ENCODE assay signal across 22 mouse cellular contexts in genomic region chr11:111563171-111563570, GRCm38 (mm10).
DNase-seq lines count a peak whose midpoint lies in the region; ATAC-seq and TF ChIP-seq lines count a peak whose summit lies in the region.
"Had no signal": no experiment of that assay in that cellular context is flagged by ENCODE, and none has a peak within 500 bp of the region (broad histone marks: within the 10 kb centered on the region; RNA-seq: fewer than 3 reads in every experiment).

No protein-coding gene starts in this region.

- no peak overlapping the region for H3K4me3 ChIP-seq in midbrain, embryonic 11.5 days (ENCODE audit: low read depth, low read length)
- H3K4me3 ChIP-seq in midbrain, embryonic 16.5 days (ENCODE audit: low read depth, low read length): no peak overlapping the region
- no peak overlapping the region for H3K4me3 ChIP-seq in embryonic facial prominence, embryonic 13.5 days
- no peak overlapping the region for H3K4me3 ChIP-seq in limb, embryonic 10.5 days
- H3K4me3 ChIP-seq in limb, embryonic 14.5 days (replicated peaks; ENCODE audit: low read length): no peak overlapping the region
- H3K4me3 ChIP-seq: embryonic facial prominence, embryonic 15.5 days; erythroblast, embryonic 14.5 days; forebrain, embryonic 10.5 days; heart, embryonic 13.5 days had no signal

- 74% methylated on average over 5 of the region's 5 CpGs for WGBS in midbrain, embryonic 11.5 days
- 76% methylated on average over 5 of the region's 5 CpGs for WGBS in midbrain, embryonic 16.5 days
- WGBS in embryonic facial prominence, embryonic 13.5 days: 27% methylated on average over 5 of the region's 5 CpGs
- WGBS in limb, embryonic 10.5 days: 24% methylated on average over 5 of the region's 5 CpGs
- 16% methylated on average over 5 of the region's 5 CpGs for WGBS in limb, embryonic 14.5 days

- no peaks in the 10 kb centered on the region for H3K4me1 ChIP-seq in midbrain, embryonic 11.5 days (ENCODE audit: control insufficient read depth, insufficient read depth, low read length)
- H3K4me1 ChIP-seq in midbrain, embryonic 16.5 days (ENCODE audit: control insufficient read depth, insufficient read depth, low read length): no peaks in the 10 kb centered on the region
- 0 out of 2 replicates have a peak, but pooled peaks cover 11% of the 10 kb centered on the region for H3K4me1 ChIP-seq in embryonic facial prominence, embryonic 13.5 days
- H3K4me1 ChIP-seq in limb, embryonic 10.5 days: peaks cover 61% of the 10 kb centered on the region
- H3K4me1 ChIP-seq in limb, embryonic 14.5 days (ENCODE audit: control insufficient read depth, insufficient read depth, low read length): peaks cover 13% of the 10 kb centered on the region; the same call in 1 of the 2 replicates
- H3K4me1 ChIP-seq: embryonic facial prominence, embryonic 15.5 days; heart, embryonic 13.5 days had no signal

- TF ChIP-seq POLR2A in limb, embryonic 14.5 days (IDR thresholded peaks at IDR 0.05; ENCODE audit: borderline replicate concordance, extremely low read depth, insufficient read depth, insufficient read length): no peak

- DNase-seq in midbrain, embryonic 11.5 days (ENCODE audit: low spot score, missing footprints): peak; percentile 56
- DNase-seq in limb, embryonic 10.5 days (ENCODE audit: low spot score): no peak
- peak; percentile 77 for DNase-seq in limb, embryonic 14.5 days (ENCODE audit: low spot score)
- DNase-seq in right cerebral cortex, postnatal 25 days: no peak
- DNase-seq in adrenal gland, adult 8-10 months: no peak
- no peak for DNase-seq in left cerebral cortex, adult 8-10 months (ENCODE audit: low spot score in 2 of 2)
- DNase-seq: adrenal gland, postnatal 14 days; cerebellum, adult 18-20 months; cerebellum, adult 9-11 months; cerebellum, postnatal 36 days; gastrocnemius, postnatal 36 days; heart, adult 11 months; heart, postnatal 36 days had no signal

- no peak overlapping the region for H3K27ac ChIP-seq in midbrain, embryonic 11.5 days (ENCODE audit: low read depth, low read length)
- no peak overlapping the region for H3K27ac ChIP-seq in midbrain, embryonic 16.5 days (ENCODE audit: low read length)
- H3K27ac ChIP-seq in embryonic facial prominence, embryonic 13.5 days: no peak overlapping the region
- H3K27ac ChIP-seq in limb, embryonic 10.5 days: peak overlapping the region; percentile 80
- H3K27ac ChIP-seq in limb, embryonic 14.5 days (replicated peaks; ENCODE audit: low read depth, low read length): no peak overlapping the region
- H3K27ac ChIP-seq: embryonic facial prominence, embryonic 15.5 days; forebrain, embryonic 10.5 days; heart, embryonic 13.5 days had no signal

- no peak overlapping the region for H3K9ac ChIP-seq in midbrain, embryonic 11.5 days (ENCODE audit: low read length)
- no peak overlapping the region for H3K9ac ChIP-seq in midbrain, embryonic 16.5 days (ENCODE audit: low read depth, low read length)
- no peak overlapping the region for H3K9ac ChIP-seq in embryonic facial prominence, embryonic 13.5 days
- H3K9ac ChIP-seq in limb, embryonic 14.5 days (ENCODE audit: low read depth, low read length, severe bottlenecking): no peak overlapping the region
- H3K9ac ChIP-seq: embryonic facial prominence, embryonic 15.5 days; heart, embryonic 13.5 days had no signal

- H3K9me3 ChIP-seq in midbrain, embryonic 11.5 days (ENCODE audit: control insufficient read depth, low read length): no peaks in the 10 kb centered on the region
- H3K9me3 ChIP-seq in midbrain, embryonic 16.5 days (replicated peaks; ENCODE audit: control insufficient read depth, low read length, poor library complexity, severe bottlenecking): no peaks in the 10 kb centered on the region; the same call in 1 of the 2 replicates
- no peaks in the 10 kb centered on the region for H3K9me3 ChIP-seq in embryonic facial prominence, embryonic 13.5 days
- no peaks in the 10 kb centered on the region for H3K9me3 ChIP-seq in limb, embryonic 10.5 days (replicated peaks)
- H3K9me3 ChIP-seq in limb, embryonic 14.5 days (ENCODE audit: control insufficient read depth, low read length): no peaks in the 10 kb centered on the region
- H3K9me3 ChIP-seq: embryonic facial prominence, embryonic 15.5 days; forebrain, embryonic 10.5 days; G1E; heart, embryonic 13.5 days had no signal

- no peaks in the 10 kb centered on the region for H3K27me3 ChIP-seq in midbrain, embryonic 11.5 days (ENCODE audit: control insufficient read depth, insufficient read depth, low read length)
- no peaks in the 10 kb centered on the region for H3K27me3 ChIP-seq in midbrain, embryonic 16.5 days (ENCODE audit: control insufficient read depth, insufficient read depth, low read depth, low read length)
- H3K27me3 ChIP-seq in embryonic facial prominence, embryonic 13.5 days: peaks cover 65% of the 10 kb centered on the region
- no peaks in the 10 kb centered on the region for H3K27me3 ChIP-seq in limb, embryonic 10.5 days (ENCODE audit: low read depth, poor library complexity, severe bottlenecking)
- peaks cover 22% of the 10 kb centered on the region; the same call in 1 of the 2 replicates for H3K27me3 ChIP-seq in limb, embryonic 14.5 days (ENCODE audit: control insufficient read depth, insufficient read depth, low read length)
- H3K27me3 ChIP-seq: heart, embryonic 13.5 days had no signal

- ATAC-seq in midbrain, embryonic 11.5 days (ENCODE audit: low FRiP score): no peak
- no peak for ATAC-seq in midbrain, embryonic 16.5 days
- no peak for ATAC-seq in embryonic facial prominence, embryonic 13.5 days (ENCODE audit: insufficient number of reproducible peaks, insufficient read depth, low FRiP score, low TSS enrichment, low read depth)
- ATAC-seq in limb, embryonic 14.5 days (ENCODE audit: low FRiP score, low read depth): peak; percentile 55; the same call in 1 of the 2 replicates
- ATAC-seq: forebrain, embryonic 14.5 days; hindbrain, embryonic 16.5 days had no signal

- H3K4me2 ChIP-seq in midbrain, embryonic 11.5 days: no peak overlapping the region
- no peak overlapping the region for H3K4me2 ChIP-seq in midbrain, embryonic 16.5 days (ENCODE audit: low read length)
- peak overlapping the region; percentile 5; the same call in 1 of the 2 replicates for H3K4me2 ChIP-seq in embryonic facial prominence, embryonic 13.5 days
- no peak overlapping the region; the same call in 1 of the 2 replicates for H3K4me2 ChIP-seq in limb, embryonic 14.5 days (replicated peaks; ENCODE audit: low read depth, low read length, severe bottlenecking)
- H3K4me2 ChIP-seq: embryonic facial prominence, embryonic 15.5 days; heart, embryonic 13.5 days had no signal

- no peaks in the 10 kb centered on the region for H3K36me3 ChIP-seq in midbrain, embryonic 11.5 days (ENCODE audit: control insufficient read depth, insufficient read depth, low read length)
- no peaks in the 10 kb centered on the region for H3K36me3 ChIP-seq in midbrain, embryonic 16.5 days (ENCODE audit: control insufficient read depth, insufficient read depth, low read length)
- no peaks in the 10 kb centered on the region for H3K36me3 ChIP-seq in embryonic facial prominence, embryonic 13.5 days
- no peaks in the 10 kb centered on the region for H3K36me3 ChIP-seq in limb, embryonic 10.5 days
- no peaks in the 10 kb centered on the region for H3K36me3 ChIP-seq in limb, embryonic 14.5 days (ENCODE audit: control insufficient read depth, insufficient read depth, low read length)
- H3K36me3 ChIP-seq: embryonic facial prominence, embryonic 15.5 days; forebrain, embryonic 10.5 days; G1E; heart, embryonic 13.5 days had no signal

Comparison
In these comparisons a context has a peak if more than half of its experiments do, and no peak if none do; other contexts are left out.
1. DNase-seq: peak in midbrain, embryonic 11.5 days (single experiment) and limb, embryonic 14.5 days (single experiment); none in limb, embryonic 10.5 days (single experiment), right cerebral cortex, postnatal 25 days (single experiment), adrenal gland, adult 8-10 months (single experiment) and left cerebral cortex, adult 8-10 months (0 of 2).